Mouse (Mus musculus) brain, adult 10 weeks (tissue): ENCODE measurements around the gene Cav2. TPM values are rescaled to one million over a fixed set of nuclear protein-coding genes. Genes with fewer than 3 reads are reported as not detected.

Experiments
- polyA plus RNA-seq: library from polyadenylated mRNA; stranded (reverse); fragments of 350-450 nt; fragmentation: Illumina TruSeq; extraction: RNeasy Lipid Tissue Mini Kit (QIAGEN cat#74804); gene quantifications from one replicate; pipeline ENCODE4 v1.2.3, GENCODE M21; 2015; ENCODE audit warnings: low read depth, low replicate concordance

The Cav2 gene
- 52.9 TPM for polyA plus RNA-seq

GRCm38 (mm10) chr6:17280939-17281756 lies at the start of gene Cav2:
Gene Cav2 (plus strand): TSS chr6:17281185.

DNA sequence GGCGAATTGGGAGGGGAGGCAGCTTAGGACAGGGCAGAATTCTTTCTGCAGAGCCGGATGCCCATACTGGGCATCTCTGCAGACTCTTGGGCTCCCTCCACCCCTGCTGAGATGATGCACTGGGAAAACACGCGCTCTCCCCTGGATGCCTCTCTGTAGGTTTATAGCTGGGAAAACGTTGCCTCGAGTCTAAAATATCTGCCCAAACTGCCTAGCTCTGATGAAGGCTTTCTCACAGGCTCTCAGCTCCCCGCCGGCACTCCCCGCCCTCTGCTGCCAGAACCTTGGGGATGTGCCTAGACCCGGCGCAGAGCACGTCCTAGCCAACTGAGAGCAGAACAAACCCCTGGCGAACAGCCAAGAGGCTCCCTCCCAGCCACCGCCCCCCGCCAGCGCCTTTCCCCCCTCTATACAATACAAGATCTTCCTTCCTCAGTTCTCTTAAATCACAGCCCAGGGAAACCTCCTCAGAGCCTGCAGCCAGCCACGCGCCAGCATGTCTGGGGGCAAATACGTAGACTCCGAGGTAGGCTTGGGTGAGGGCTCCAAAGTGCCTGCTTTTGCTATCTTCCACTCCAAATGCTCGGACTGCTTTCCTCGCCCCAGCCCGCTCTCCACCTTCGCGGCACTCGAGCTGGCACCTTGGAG lies 25.1 kb downstream of the Cav2 start, which contains the start of gene Cav1:
Gene Cav1 (plus strand): TSS at position 382 of the 648 bp plus-strand sequence.

Other genes with a start within 250 kb of the Cav2 start
- 2.4 TPM for gene Tes, start 216.0 kb upstream of the Cav2 start, polyA plus RNA-seq
- 21.3 TPM for gene Cav1, start 25.1 kb downstream of the Cav2 start, polyA plus RNA-seq
- 2.9 TPM for gene Met, start 182.6 kb downstream of the Cav2 start, polyA plus RNA-seq